Mouse (Mus musculus) erythroblast, embryonic 14.5 days (primary cell): ENCODE measurements around the gene Aff3. TPM values are rescaled to one million over a fixed set of nuclear protein-coding genes. Genes with fewer than 3 reads are reported as not detected.

Source experiments
- H3K27me3 ChIP-seq: 2 replicates; pipeline ENCODE4 v1.6.1; 2012; ENCODE audit warnings: inconsistent platforms; ENCODE audit not compliant: control insufficient read depth
- H3K36me3 ChIP-seq: 2 replicates; pipeline ENCODE4 v1.6.1; 2012; ENCODE audit warnings: mild to moderate bottlenecking, inconsistent platforms; ENCODE audit not compliant: control insufficient read depth
- H3K4me1 ChIP-seq: 2 replicates; pipeline ENCODE4 v1.6.1; 2012; ENCODE audit warnings: inconsistent platforms; ENCODE audit not compliant: control insufficient read depth
- H3K4me3 ChIP-seq: replicated peaks from 2 replicates; pipeline ENCODE3; 2012; ENCODE audit warnings: moderate library complexity, mild to moderate bottlenecking, inconsistent platforms
- H3K9me3 ChIP-seq: 2 replicates; pipeline ENCODE4 v1.6.1; 2012; ENCODE audit warnings: low read length, inconsistent platforms, mixed read lengths; ENCODE audit not compliant: control insufficient read depth
- GATA1 ChIP-seq: IDR thresholded peaks from 2 replicates; pipeline ENCODE4 v1.6.1; 2012; ENCODE audit warnings: low read length, inconsistent platforms, mixed read lengths
- TAL1 ChIP-seq: IDR thresholded peaks from 3 replicates; pipeline ENCODE4 v1.6.1; 2012; ENCODE audit warnings: low read length, inconsistent platforms, mixed read lengths
- polyA plus RNA-seq: library from polyadenylated mRNA; stranded (reverse); fragments of >175 nt; gene quantifications from 2 replicates; pipeline ENCODE4 v1.2.3, GENCODE M21; 2012

Aff3 gene
- polyA plus RNA-seq, 1 experiment: 0.02 TPM

DNA sequence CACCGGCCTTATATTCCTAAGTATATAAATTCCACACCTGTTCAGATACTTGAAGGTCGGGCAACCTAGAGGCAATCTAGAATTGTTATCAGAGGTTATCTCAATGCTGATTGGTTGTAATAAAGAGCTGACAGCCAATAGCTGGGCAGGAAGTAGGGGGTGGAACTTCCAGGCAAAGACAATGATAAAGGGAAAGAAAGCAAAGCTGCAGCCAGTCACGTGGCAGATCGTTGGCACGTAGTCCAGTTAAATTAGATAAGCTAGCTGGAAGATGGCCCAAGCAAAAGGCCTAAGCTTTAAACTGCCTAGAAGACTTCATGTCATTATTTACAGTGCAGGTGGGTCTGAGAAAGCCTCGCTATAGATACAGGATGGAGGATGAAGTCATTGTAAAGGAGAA lies 531.8 kb downstream of the Aff3 start:
- no peaks in the 10 kb centered on the region for H3K9me3 ChIP-seq
- no peaks in the 10 kb centered on the region; the same call in 1 of the 2 replicates for H3K36me3 ChIP-seq
- TF ChIP-seq GATA1 (no peak), TAL1 (no peak)
- H3K4me1 ChIP-seq: peaks cover 35% of the 10 kb centered on the region
- no peak overlapping the region for H3K4me3 ChIP-seq
- no peaks in the 10 kb centered on the region; the same call in 1 of the 2 replicates for H3K27me3 ChIP-seq

DNA sequence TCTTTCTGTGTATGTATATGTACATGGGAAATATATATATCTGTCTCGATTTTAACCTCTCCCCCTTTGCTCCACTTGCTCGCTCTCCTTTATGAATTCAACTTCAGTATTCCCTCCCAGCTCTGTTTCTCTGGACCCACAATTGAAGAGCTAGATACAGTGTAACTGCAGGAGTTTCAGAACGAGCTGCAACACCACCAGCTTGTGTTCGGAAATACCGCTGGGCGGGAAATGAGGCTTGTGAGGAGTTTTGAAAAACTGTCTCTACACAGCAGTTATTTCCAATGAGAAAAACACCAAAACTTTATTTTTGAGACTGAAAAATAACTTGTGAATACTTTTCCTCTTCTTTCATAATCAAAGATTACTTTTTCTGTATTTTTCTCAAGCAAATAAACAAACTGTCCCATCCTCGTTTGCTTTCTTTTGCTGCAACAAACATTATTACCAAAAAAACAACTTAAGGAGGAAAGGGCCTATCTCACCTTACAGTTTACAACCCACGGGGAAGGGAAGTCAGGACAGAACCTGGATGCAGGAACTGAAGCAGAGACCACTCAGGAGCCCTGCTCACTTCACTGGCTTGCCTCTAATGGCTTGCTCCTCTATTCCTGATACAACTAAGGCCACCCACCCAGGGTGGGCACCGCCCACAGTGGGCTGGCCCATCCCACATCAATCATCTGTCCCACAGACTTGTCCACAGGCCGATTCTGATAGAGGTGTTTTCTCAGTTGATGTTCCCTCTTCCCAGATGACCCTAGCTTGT lies 533.9 kb downstream of the Aff3 start:
- TF ChIP-seq GATA1: no peak
- TF ChIP-seq TAL1: no peak
- Histone ChIP-seq H3K36me3 (peaks cover 10% of the 10 kb centered on the region), H3K9me3 (no peaks in the 10 kb centered on the region), H3K4me3 (peak overlapping the region; percentile 94), H3K27me3 (no peaks in the 10 kb centered on the region), H3K4me1 (peaks cover 52% of the 10 kb centered on the region)

DNA sequence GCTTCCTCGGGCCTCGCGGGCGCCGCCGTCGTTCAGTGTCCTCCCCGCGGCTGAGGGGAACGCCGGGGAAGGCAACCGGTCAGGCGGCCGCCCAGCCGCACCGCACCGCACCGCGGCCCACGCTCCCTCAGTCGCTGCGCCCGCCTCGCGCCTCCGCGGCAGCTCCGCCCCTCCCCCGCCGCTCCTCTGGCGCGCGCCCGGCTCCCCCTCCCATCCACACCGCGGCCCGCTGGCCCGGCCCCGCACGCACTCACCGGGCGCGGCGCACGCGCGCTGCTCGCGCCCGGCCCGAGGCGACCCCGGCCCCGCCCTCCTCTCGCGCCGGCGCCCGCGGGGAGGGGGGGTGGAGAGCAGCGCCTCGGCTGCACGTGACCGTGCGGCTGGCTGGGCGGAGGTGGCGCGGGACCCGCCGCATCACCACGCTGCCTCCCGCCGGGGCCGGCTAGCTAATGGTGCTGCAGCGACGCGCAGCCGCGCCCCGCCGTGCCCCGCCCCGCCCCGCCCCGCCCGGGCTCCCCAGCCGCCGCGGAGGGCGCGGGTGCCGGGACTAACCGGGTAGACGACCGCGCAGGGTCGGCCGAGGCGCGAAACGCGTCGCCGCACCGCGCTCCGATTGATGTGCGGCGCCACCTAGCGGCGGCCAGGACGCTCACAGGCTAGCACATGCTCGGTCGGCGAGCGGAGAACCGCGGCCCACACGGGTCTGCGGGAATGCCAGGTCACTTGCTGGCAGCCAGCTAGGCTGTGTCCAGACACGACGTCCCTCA lies 535.1 kb downstream of the Aff3 start, which contains the start of gene Rev1:
Gene Rev1 (minus strand): TSS at position 301 of the 767 bp plus-strand sequence.
- H3K27me3 ChIP-seq: no peaks in the 10 kb centered on the region
- H3K4me3 ChIP-seq: peak within 1 kb of the TSS; percentile 94
- peaks cover 54% of the 10 kb centered on the region for H3K4me1 ChIP-seq
- peaks cover 14% of the 10 kb centered on the region for H3K36me3 ChIP-seq
- H3K9me3 ChIP-seq: no peaks in the 10 kb centered on the region
- TF ChIP-seq TAL1: no peak

DNA sequence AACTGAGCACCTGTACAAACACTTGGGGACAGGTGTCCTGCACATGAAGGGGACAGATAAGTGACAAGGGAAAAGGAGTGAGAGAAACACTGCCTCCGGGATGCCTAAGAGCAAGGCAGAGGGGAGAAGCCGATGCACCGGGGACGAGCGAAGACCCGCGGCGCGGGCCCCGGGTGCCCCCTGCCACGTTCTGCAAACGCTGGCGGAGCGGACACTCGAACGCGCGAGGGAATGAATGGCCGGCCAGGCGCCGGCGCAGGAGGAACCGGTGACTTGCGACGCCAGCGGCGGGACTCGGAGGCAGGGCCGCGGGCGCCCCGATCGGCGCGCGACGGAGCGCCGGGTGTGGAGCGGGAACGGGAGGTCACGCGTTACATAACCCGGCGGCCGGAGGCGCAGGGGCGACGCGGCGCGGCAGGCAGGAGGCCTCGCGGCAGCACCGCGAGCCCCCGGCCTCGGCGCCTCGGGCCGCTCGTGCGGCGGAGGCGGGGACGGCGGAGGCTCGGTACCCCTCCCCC lies 535.8 kb downstream of the Aff3 start:
- TF ChIP-seq TAL1 (no peak), GATA1 (no peak)

More for the DNA sequence above, 535.8 kb downstream of the Aff3 start:
- Histone ChIP-seq H3K4me3 (peak overlapping the region; percentile 94), H3K27me3 (no peaks in the 10 kb centered on the region), H3K36me3 (peaks cover 15% of the 10 kb centered on the region), H3K4me1 (peaks cover 54% of the 10 kb centered on the region), H3K9me3 (no peaks in the 10 kb centered on the region)

Other genes with a start within 250 kb of the Aff3 start
- not detected in 2 replicates for gene Lonrf2, start 171.8 kb upstream of the Aff3 start, polyA plus RNA-seq
- gene Chst10, start 233.2 kb upstream of the Aff3 start, polyA plus RNA-seq: 0.02 TPM in 2 replicates